Mouse (Mus musculus): ENCODE data around the gene Kcnd1. TPM values are rescaled to one million over a fixed set of nuclear protein-coding genes. Genes with fewer than 3 reads are reported as not detected.

Kcnd1 gene
- polyA plus RNA-seq, 1 experiment from 2014 or later, result 0.86 TPM

- Histone ChIP-seq H3K27me3 (ENCODE audit: control insufficient read depth, insufficient read depth, low read length) (no peaks in the 10 kb centered on the region), H3K9me3 (ENCODE audit: control insufficient read depth, low read length) (no peaks in the 10 kb centered on the region), H3K4me2 (peak overlapping the region; percentile 71), H3K36me3 (ENCODE audit: control insufficient read depth, insufficient read depth, low read length) (no peaks in the 10 kb centered on the region), H3K27ac (ENCODE audit: low read depth, low read length) (peak overlapping the region; percentile 59), H3K4me3 (ENCODE audit: low read depth, low read length) (peak overlapping the region; percentile 78), H3K4me1 (ENCODE audit: control insufficient read depth, insufficient read depth, low read length) (peaks cover 8% of the 10 kb centered on the region), H3K9ac (ENCODE audit: low read length) (peak overlapping the region; percentile 80)
- no peak for DNase-seq (ENCODE audit: low spot score, missing footprints)
- ATAC-seq (ENCODE audit: low FRiP score), result no peak
- WGBS, result 18% methylated on average over 38 of the region's 42 CpGs
These were observed 20.2 kb downstream of the Kcnd1 start for GRCm38 (mm10) chrX:7842318-7842717.

DNA sequence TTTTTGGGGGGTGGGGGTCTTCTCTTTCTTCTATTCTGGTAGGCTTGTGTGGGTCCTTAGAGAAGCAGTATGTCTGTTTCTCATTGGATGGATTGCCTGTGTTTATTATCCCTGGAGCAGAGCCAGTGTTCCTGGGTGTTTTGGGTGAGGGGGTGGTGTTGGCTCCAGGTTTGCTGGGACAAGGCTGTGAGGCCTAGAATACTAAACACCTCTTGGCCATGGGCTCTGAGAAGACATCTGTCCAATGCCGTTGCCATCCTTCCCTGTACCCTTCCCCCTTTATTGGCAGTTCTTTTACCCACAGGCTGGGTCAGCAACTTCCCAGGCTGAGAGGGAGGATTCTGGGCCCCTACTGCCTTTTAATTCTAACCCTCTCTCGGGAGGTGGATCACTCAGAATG is 25.8 kb downstream of the Kcnd1 start:
- WGBS, result 68% methylated on average over 2 of the region's 2 CpGs
- no peak for ATAC-seq (ENCODE audit: low FRiP score)

DNA sequence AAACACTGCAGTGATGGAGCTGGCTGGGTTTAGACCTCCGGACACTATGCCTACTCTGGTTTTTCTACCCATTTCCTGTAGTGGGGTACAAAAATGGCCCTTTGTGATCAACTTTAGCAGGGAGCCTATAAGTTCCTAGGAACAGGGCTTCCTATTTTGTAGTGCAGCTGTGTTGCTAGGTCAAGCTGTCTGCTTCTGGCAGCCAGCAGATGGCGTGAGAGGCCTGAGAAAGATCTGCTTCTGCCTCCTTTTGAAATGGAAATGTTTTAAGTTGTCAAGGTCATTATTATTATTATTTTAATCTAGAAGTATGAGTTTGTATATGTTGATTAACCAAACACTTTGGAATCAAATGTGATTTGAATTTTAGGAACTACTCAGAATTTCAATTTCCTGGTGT is 32.5 kb downstream of the Kcnd1 start:
- Histone ChIP-seq H3K4me3 (ENCODE audit: low read depth, low read length) (no peak overlapping the region), H3K27me3 (ENCODE audit: control insufficient read depth, insufficient read depth, low read length) (no peaks in the 10 kb centered on the region), H3K9me3 (ENCODE audit: control insufficient read depth, low read length) (no peaks in the 10 kb centered on the region), H3K27ac (ENCODE audit: low read depth, low read length) (no peak overlapping the region), H3K9ac (ENCODE audit: low read length) (no peak overlapping the region), H3K36me3 (ENCODE audit: control insufficient read depth, insufficient read depth, low read length) (no peaks in the 10 kb centered on the region), H3K4me1 (ENCODE audit: control insufficient read depth, insufficient read depth, low read length) (no peaks in the 10 kb centered on the region), H3K4me2 (no peak overlapping the region)
- DNase-seq (ENCODE audit: low spot score, missing footprints) (no peak), ATAC-seq (ENCODE audit: low FRiP score) (no peak)
- 47% methylated on average over 2 of the region's 2 CpGs for WGBS

More for the DNA sequence above, 25.8 kb downstream of the Kcnd1 start:
- DNase-seq (ENCODE audit: low spot score, missing footprints), result no peak
- Histone ChIP-seq H3K9me3 (ENCODE audit: control insufficient read depth, low read length) (no peaks in the 10 kb centered on the region), H3K4me3 (ENCODE audit: low read depth, low read length) (no peak overlapping the region), H3K27ac (ENCODE audit: low read depth, low read length) (no peak overlapping the region), H3K4me1 (ENCODE audit: control insufficient read depth, insufficient read depth, low read length) (peaks cover 7% of the 10 kb centered on the region), H3K9ac (ENCODE audit: low read length) (no peak overlapping the region), H3K4me2 (no peak overlapping the region), H3K36me3 (ENCODE audit: control insufficient read depth, insufficient read depth, low read length) (no peaks in the 10 kb centered on the region), H3K27me3 (ENCODE audit: control insufficient read depth, insufficient read depth, low read length) (no peaks in the 10 kb centered on the region)

- ATAC-seq (ENCODE audit: low FRiP score) (no peak), DNase-seq (ENCODE audit: low spot score, missing footprints) (no peak)
- no peaks in the 10 kb centered on the region for H3K36me3 ChIP-seq (ENCODE audit: control insufficient read depth, insufficient read depth, low read length)
- H3K27ac ChIP-seq (ENCODE audit: low read depth, low read length), result no peak overlapping the region
- no peak overlapping the region for H3K4me2 ChIP-seq
- H3K4me1 ChIP-seq (ENCODE audit: control insufficient read depth, insufficient read depth, low read length), result no peaks in the 10 kb centered on the region
- H3K27me3 ChIP-seq (ENCODE audit: control insufficient read depth, insufficient read depth, low read length), result no peaks in the 10 kb centered on the region
- 89% methylated on average over 3 of the region's 3 CpGs for WGBS
- no peaks in the 10 kb centered on the region for H3K9me3 ChIP-seq (ENCODE audit: control insufficient read depth, low read length)
- no peak overlapping the region for H3K9ac ChIP-seq (ENCODE audit: low read length)
- H3K4me3 ChIP-seq (ENCODE audit: low read depth, low read length), result no peak overlapping the region
These were observed 37.2 kb downstream of the Kcnd1 start for GRCm38 (mm10) chrX:7859191-7859753.

- DNase-seq (ENCODE audit: low spot score, missing footprints) (no peak), ATAC-seq (ENCODE audit: low FRiP score) (no peak)
- WGBS, result 95% methylated on average over 1 of the region's 1 CpGs
- Histone ChIP-seq H3K4me2 (no peak overlapping the region), H3K4me1 (ENCODE audit: control insufficient read depth, insufficient read depth, low read length) (no peaks in the 10 kb centered on the region), H3K27ac (ENCODE audit: low read depth, low read length) (no peak overlapping the region), H3K4me3 (ENCODE audit: low read depth, low read length) (no peak overlapping the region), H3K27me3 (ENCODE audit: control insufficient read depth, insufficient read depth, low read length) (no peaks in the 10 kb centered on the region), H3K9ac (ENCODE audit: low read length) (no peak overlapping the region), H3K36me3 (ENCODE audit: control insufficient read depth, insufficient read depth, low read length) (no peaks in the 10 kb centered on the region), H3K9me3 (ENCODE audit: control insufficient read depth, low read length) (no peaks in the 10 kb centered on the region)
These were observed 41.1 kb downstream of the Kcnd1 start for GRCm38 (mm10) chrX:7863181-7863580.

- WGBS, result 80% methylated on average over 3 of the region's 3 CpGs
- no peaks in the 10 kb centered on the region for H3K9me3 ChIP-seq (ENCODE audit: control insufficient read depth, low read length)
- no peak overlapping the region for H3K4me2 ChIP-seq
- no peaks in the 10 kb centered on the region for H3K27me3 ChIP-seq (ENCODE audit: control insufficient read depth, insufficient read depth, low read length)
- DNase-seq (ENCODE audit: low spot score, missing footprints) (no peak), ATAC-seq (ENCODE audit: low FRiP score) (no peak)
- H3K4me1 ChIP-seq (ENCODE audit: control insufficient read depth, insufficient read depth, low read length), result peaks cover under 1% of the 10 kb centered on the region; the same call in 1 of the 2 replicates
- no peaks in the 10 kb centered on the region for H3K36me3 ChIP-seq (ENCODE audit: control insufficient read depth, insufficient read depth, low read length)
- H3K27ac ChIP-seq (ENCODE audit: low read depth, low read length), result no peak overlapping the region
- H3K9ac ChIP-seq (ENCODE audit: low read length), result no peak overlapping the region
- no peak overlapping the region for H3K4me3 ChIP-seq (ENCODE audit: low read depth, low read length)
These were observed 42.5 kb downstream of the Kcnd1 start for GRCm38 (mm10) chrX:7864551-7864950.

GRCm38 (mm10) chrX:7865343-7865742 is 43.3 kb downstream of the Kcnd1 start:
- Histone ChIP-seq H3K4me1 (ENCODE audit: control insufficient read depth, insufficient read depth, low read length) (peaks cover 3% of the 10 kb centered on the region; the same call in 1 of the 2 replicates), H3K27me3 (ENCODE audit: control insufficient read depth, insufficient read depth, low read length) (no peaks in the 10 kb centered on the region), H3K27ac (ENCODE audit: low read depth, low read length) (no peak overlapping the region), H3K4me3 (ENCODE audit: low read depth, low read length) (no peak overlapping the region), H3K9ac (ENCODE audit: low read length) (no peak overlapping the region), H3K4me2 (no peak overlapping the region), H3K36me3 (ENCODE audit: control insufficient read depth, insufficient read depth, low read length) (no peaks in the 10 kb centered on the region), H3K9me3 (ENCODE audit: control insufficient read depth, low read length) (no peaks in the 10 kb centered on the region)
- 89% methylated on average over 2 of the region's 2 CpGs for WGBS
- DNase-seq (ENCODE audit: low spot score, missing footprints) (no peak), ATAC-seq (ENCODE audit: low FRiP score) (no peak)

DNA sequence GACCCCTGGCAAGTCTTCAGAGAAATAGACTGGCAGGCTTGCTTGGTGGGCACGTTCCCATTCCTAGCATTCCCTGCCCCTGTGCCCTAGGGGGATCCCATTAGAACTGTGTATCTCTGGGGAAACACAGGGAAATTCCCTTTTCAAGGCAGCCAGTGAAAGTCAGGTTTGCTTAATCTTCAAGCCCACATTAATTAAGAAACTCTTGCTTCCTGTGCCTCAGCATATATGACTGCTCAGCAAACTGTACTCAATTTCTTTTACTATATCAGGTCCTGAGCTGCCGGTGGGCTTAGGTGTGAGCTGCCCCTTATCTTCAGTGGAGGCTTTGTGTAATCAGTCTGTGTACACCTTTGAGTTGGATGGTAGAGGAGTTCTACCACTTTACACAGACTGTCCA is 43.7 kb downstream of the Kcnd1 start:
- Histone ChIP-seq H3K9ac (ENCODE audit: low read length) (no peak overlapping the region), H3K9me3 (ENCODE audit: control insufficient read depth, low read length) (no peaks in the 10 kb centered on the region), H3K4me2 (no peak overlapping the region), H3K27ac (ENCODE audit: low read depth, low read length) (no peak overlapping the region), H3K4me3 (ENCODE audit: low read depth, low read length) (no peak overlapping the region), H3K27me3 (ENCODE audit: control insufficient read depth, insufficient read depth, low read length) (no peaks in the 10 kb centered on the region), H3K4me1 (ENCODE audit: control insufficient read depth, insufficient read depth, low read length) (peaks cover 3% of the 10 kb centered on the region; the same call in 1 of the 2 replicates), H3K36me3 (ENCODE audit: control insufficient read depth, insufficient read depth, low read length) (no peaks in the 10 kb centered on the region)
- ATAC-seq (ENCODE audit: low FRiP score) (no peak), DNase-seq (ENCODE audit: low spot score, missing footprints) (no peak)
- WGBS, result 85% methylated on average over 2 of the region's 2 CpGs

GRCm38 (mm10) chrX:7867141-7867540 is 45.1 kb downstream of the Kcnd1 start:
- DNase-seq (ENCODE audit: low spot score, missing footprints) (no peak), ATAC-seq (ENCODE audit: low FRiP score) (no peak)
- Histone ChIP-seq H3K9ac (ENCODE audit: low read length) (no peak overlapping the region), H3K4me2 (no peak overlapping the region), H3K27ac (ENCODE audit: low read depth, low read length) (no peak overlapping the region), H3K4me3 (ENCODE audit: low read depth, low read length) (no peak overlapping the region), H3K27me3 (ENCODE audit: control insufficient read depth, insufficient read depth, low read length) (no peaks in the 10 kb centered on the region), H3K9me3 (ENCODE audit: control insufficient read depth, low read length) (no peaks in the 10 kb centered on the region), H3K36me3 (ENCODE audit: control insufficient read depth, insufficient read depth, low read length) (no peaks in the 10 kb centered on the region), H3K4me1 (ENCODE audit: control insufficient read depth, insufficient read depth, low read length) (peaks cover 3% of the 10 kb centered on the region; the same call in 1 of the 2 replicates)
- WGBS, result 90% methylated on average over 1 of the region's 1 CpGs

All from midbrain, embryonic 11.5 days (tissue).